Mouse (Mus musculus) frontal cortex, postnatal 25 days (tissue): ENCODE results near the gene Romo1.
"Not testable (repeated sequence)": the region's sequence is repeated elsewhere in the genome, so short reads cannot be mapped to it uniquely, and the experiment has no call there.

ENCODE experiments used
- DNase-seq, 2 experiments: peaks; one replicate each; pipeline ENCODE4 v3.0.0; 2022; ENCODE audit warnings: low spot score in 2 of 2

Gene Romo1

GRCm38 (mm10) chr2:156143953-156144724, at the start of gene Romo1, which contains the start of gene Nfs1:
Romo1 (plus strand) TSS chr2:156144039.
Nfs1 (minus strand) TSS chr2:156144186.
- peak; percentile 88 to 90 for DNase-seq

- no peak for DNase-seq
Observed at GRCm38 (mm10) chr2:156110627-156111357, 33.0 kb upstream of the Romo1 start.

- DNase-seq = peak; percentile 85 to 89
Observed at GRCm38 (mm10) chr2:156111358-156112079, 32.3 kb upstream of the Romo1 start, which contains the start of the genes Cpne1 and Rbm12. Cpne1 (minus strand) TSS chr2:156111965. Rbm12 (minus strand) TSS chr2:156111978.

GRCm38 (mm10) chr2:156112080-156112423, 31.8 kb upstream of the Romo1 start:
- DNase-seq = not testable (repeated sequence)

- no peak for DNase-seq
Observed at GRCm38 (mm10) chr2:156119566-156119965, 24.3 kb upstream of the Romo1 start.

GRCm38 (mm10) chr2:156123731-156124130, 20.1 kb upstream of the Romo1 start:
- no peak for DNase-seq

GRCm38 (mm10) chr2:156126992-156127391, 16.8 kb upstream of the Romo1 start, which contains the start of gene Gm28036:
Gm28036 (minus strand) TSS chr2:156127092.
- DNase-seq = no peak

GRCm38 (mm10) chr2:156134161-156134560, 9.7 kb upstream of the Romo1 start:
- no peak for DNase-seq

- DNase-seq = no peak
Observed at GRCm38 (mm10) chr2:156135695-156136094, 8.1 kb upstream of the Romo1 start.

- DNase-seq = no peak
Observed at GRCm38 (mm10) chr2:156142820-156143219, 1.0 kb upstream of the Romo1 start.

GRCm38 (mm10) chr2:156143367-156143766, 472 bp upstream of the Romo1 start:
- DNase-seq = no peak

- no peak for DNase-seq
Observed at GRCm38 (mm10) chr2:156145486-156146130, 1.8 kb downstream of the Romo1 start.

- no peak for DNase-seq
Observed at GRCm38 (mm10) chr2:156146272-156146989, 2.6 kb downstream of the Romo1 start.

GRCm38 (mm10) chr2:156147316-156147915, 3.6 kb downstream of the Romo1 start:
- no peak for DNase-seq

- no peak for DNase-seq
Observed at GRCm38 (mm10) chr2:156151538-156151937, 7.7 kb downstream of the Romo1 start.

- no peak for DNase-seq
Observed at GRCm38 (mm10) chr2:156165478-156165877, 21.6 kb downstream of the Romo1 start.

GRCm38 (mm10) chr2:156166557-156166956, 22.7 kb downstream of the Romo1 start:
- no peak for DNase-seq

GRCm38 (mm10) chr2:156177079-156177478, 33.2 kb downstream of the Romo1 start:
- no peak for DNase-seq

- no peak for DNase-seq
Observed at GRCm38 (mm10) chr2:156177651-156178050, 33.8 kb downstream of the Romo1 start.

GRCm38 (mm10) chr2:156179046-156179795, 35.4 kb downstream of the Romo1 start:
- DNase-seq = peak; percentile 33 to 65
